Mouse (Mus musculus) bone marrow macrophage, adult 2 months (primary cell): ENCODE data around the gene Hoxb3.

ENCODE experiments used
- CTCF ChIP-seq: IDR thresholded peaks from 2 replicates; pipeline ENCODE4 v1.5.1; 2012; ENCODE audit warnings: low read depth, mild to moderate bottlenecking, low read length, moderate library complexity
- POLR2A ChIP-seq: IDR thresholded peaks from 2 replicates; pipeline ENCODE4 v1.6.1; 2012; ENCODE audit warnings: mild to moderate bottlenecking, low read depth, low read length, borderline replicate concordance

GRCm38 (mm10) chr11:96327750-96328149 is 4.6 kb downstream of the Hoxb3 start:
- TF ChIP-seq CTCF (no peak), POLR2A (no peak)
